ENCODE assay signal across 10 mouse cellular contexts in genomic region chr6:18445747-18446146, GRCm38 (mm10).
DNase-seq lines count a peak whose midpoint lies in the region; ATAC-seq lines count a peak whose summit lies in the region.
"Had no signal": no experiment of that assay in that cellular context is flagged by ENCODE, and none has a peak within 500 bp of the region (broad histone marks: within the 10 kb centered on the region; RNA-seq: fewer than 3 reads in every experiment).

No protein-coding gene starts in this region.

- H3K27ac ChIP-seq in forebrain, embryonic 12.5 days = peak overlapping the region; percentile 66; the same call in 1 of the 2 replicates
- H3K27ac ChIP-seq: limb, embryonic 12.5 days had no signal

- no peaks in the 10 kb centered on the region for H3K9me3 ChIP-seq in forebrain, embryonic 12.5 days
- H3K9me3 ChIP-seq: limb, embryonic 12.5 days had no signal

- DNase-seq in heart, adult 18-20 months = peak; percentile 15 to 39
- no peak for DNase-seq in heart, postnatal 25 days (ENCODE audit: low spot score)
- peak; percentile 81 for DNase-seq in brain, embryonic 18.5 days (ENCODE audit: low read depth, low spot score)
- DNase-seq in layer of hippocampus, postnatal 14 days (ENCODE audit: low spot score in 2 of 2) = peak; percentile 78 to 95
- no peak for DNase-seq in embryo, embryonic 10.5 days (ENCODE audit: low spot score)
- no peak for DNase-seq in kidney, postnatal 36 days

- no peak overlapping the region for H3K9ac ChIP-seq in forebrain, embryonic 12.5 days
- H3K9ac ChIP-seq: limb, embryonic 12.5 days had no signal

- no peaks in the 10 kb centered on the region for H3K27me3 ChIP-seq in forebrain, embryonic 12.5 days
- H3K27me3 ChIP-seq: limb, embryonic 12.5 days had no signal

- 9% methylated on average over 4 of the region's 4 CpGs for WGBS in forebrain, embryonic 12.5 days

- no peaks in the 10 kb centered on the region for H3K36me3 ChIP-seq in forebrain, embryonic 12.5 days (replicated peaks)
- H3K36me3 ChIP-seq: limb, embryonic 12.5 days had no signal

- H3K4me1 ChIP-seq in forebrain, embryonic 12.5 days = peaks cover 12% of the 10 kb centered on the region

- H3K4me3 ChIP-seq in forebrain, embryonic 12.5 days (replicated peaks) = no peak overlapping the region
- H3K4me3 ChIP-seq: limb, embryonic 12.5 days had no signal

- no peak overlapping the region for H3K4me2 ChIP-seq in forebrain, embryonic 12.5 days
- H3K4me2 ChIP-seq: limb, embryonic 12.5 days had no signal

- ATAC-seq in forebrain, embryonic 12.5 days (ENCODE audit: low FRiP score) = peak; percentile 81
- ATAC-seq in megakaryocyte-erythroid progenitor cell, adult 5-6 weeks (replicated peaks; ENCODE audit: low FRiP score, low TSS enrichment, poor library complexity, severe bottlenecking) = no peak
- ATAC-seq: activated CD4-positive, CD25-positive, alpha-beta regulatory T cell, adult 4 months had no signal

- intact Hi-C loops in heart, postnatal 25 days (cut with DNase I) = no loop called here

Comparison
In these comparisons a context has a peak if more than half of its experiments do, and no peak if none do; other contexts are left out.
1. DNase-seq: peak in heart, adult 18-20 months (2 of 2), brain, embryonic 18.5 days (single experiment) and layer of hippocampus, postnatal 14 days (2 of 2); none in heart, postnatal 25 days (single experiment), embryo, embryonic 10.5 days (single experiment) and kidney, postnatal 36 days (0 of 2).